Mouse (Mus musculus): ENCODE data around the gene Klhdc8a.
"Not testable (repeated sequence)": the region's sequence is repeated elsewhere in the genome, so short reads cannot be mapped to it uniquely, and the experiment has no call there.

Klhdc8a gene

GRCm38 (mm10) chr1:132343191-132343590, 44.8 kb downstream of the Klhdc8a start:
- no peak for DNase-seq (ENCODE audit: low spot score in 2 of 2)

GRCm38 (mm10) chr1:132343656-132344055, 45.2 kb downstream of the Klhdc8a start:
- DNase-seq (ENCODE audit: low spot score in 2 of 2): no peak

GRCm38 (mm10) chr1:132345514-132345913, 47.1 kb downstream of the Klhdc8a start:
- DNase-seq (ENCODE audit: low spot score in 2 of 2): no peak

GRCm38 (mm10) chr1:132346134-132346851, 47.9 kb downstream of the Klhdc8a start:
- no peak for DNase-seq (ENCODE audit: low spot score in 2 of 2)

- no peak for DNase-seq (ENCODE audit: low spot score in 2 of 2)
These were observed 48.5 kb downstream of the Klhdc8a start for GRCm38 (mm10) chr1:132346951-132347350.

- DNase-seq (ENCODE audit: low spot score in 2 of 2): no peak
These were observed 50.0 kb downstream of the Klhdc8a start for GRCm38 (mm10) chr1:132348401-132348800.

- not testable (repeated sequence) for DNase-seq (ENCODE audit: low spot score in 2 of 2)
These were observed 50.6 kb downstream of the Klhdc8a start for GRCm38 (mm10) chr1:132349049-132349448.

GRCm38 (mm10) chr1:132349601-132350000, 51.2 kb downstream of the Klhdc8a start:
- DNase-seq (ENCODE audit: low spot score in 2 of 2): not testable (repeated sequence)

- no peak for DNase-seq (ENCODE audit: low spot score in 2 of 2)
These were observed 52.6 kb downstream of the Klhdc8a start for GRCm38 (mm10) chr1:132351058-132351457.

GRCm38 (mm10) chr1:132353389-132353788, 55.0 kb downstream of the Klhdc8a start:
- DNase-seq (ENCODE audit: low spot score in 2 of 2): no peak

- DNase-seq (ENCODE audit: low spot score in 2 of 2): no peak
These were observed 55.8 kb downstream of the Klhdc8a start for GRCm38 (mm10) chr1:132354234-132354633.

GRCm38 (mm10) chr1:132355162-132355601, 56.8 kb downstream of the Klhdc8a start:
- DNase-seq (ENCODE audit: low spot score in 2 of 2): no peak

GRCm38 (mm10) chr1:132355841-132356242, 57.4 kb downstream of the Klhdc8a start:
- DNase-seq (ENCODE audit: low spot score in 2 of 2): peak; percentile 72 to 81

- DNase-seq (ENCODE audit: low spot score in 2 of 2): no peak
These were observed 58.4 kb downstream of the Klhdc8a start for GRCm38 (mm10) chr1:132356841-132357240.

All from spleen, postnatal 14 days (tissue).